In genomic region chr10:42941697-42942221, GRCm38 (mm10) we compare ENCODE assay signal across 8 mouse cellular contexts.
A peak's percentile ranks its signal among the peaks of the same experiment; 100 is the strongest.
DNase-seq lines count a peak whose midpoint lies in the region; ATAC-seq lines count a peak whose summit lies in the region.

No protein-coding gene starts in this region.

- peaks cover 18% of the 10 kb centered on the region for H3K4me1 ChIP-seq in embryonic facial prominence, embryonic 13.5 days
- H3K4me1 ChIP-seq in heart, embryonic 14.5 days (ENCODE audit: control insufficient read depth in 2 of 2, insufficient read depth in 2 of 2, low read length in 2 of 2), result peaks cover 5 to 9% of the 10 kb centered on the region in 2 experiments; a peak in 3 of 4 replicates
- peaks cover 24% of the 10 kb centered on the region for H3K4me1 ChIP-seq in kidney, embryonic 15.5 days
- H3K4me1 ChIP-seq in limb, embryonic 15.5 days, result peaks cover 22% of the 10 kb centered on the region
- H3K4me1 ChIP-seq in neural tube, embryonic 12.5 days, result peaks cover 13% of the 10 kb centered on the region

- peak overlapping the region; percentile 57 for H3K27ac ChIP-seq in embryonic facial prominence, embryonic 13.5 days
- H3K27ac ChIP-seq in heart, embryonic 14.5 days (replicated peaks in 1 of 2; ENCODE audit: control insufficient read depth in 1 of 2, insufficient read depth in 1 of 2, low read depth in 2 of 2, low read length in 2 of 2), result no peak overlapping the region
- peak overlapping the region; percentile 81 for H3K27ac ChIP-seq in kidney, embryonic 15.5 days
- peak overlapping the region; percentile 75 for H3K27ac ChIP-seq in limb, embryonic 15.5 days
- H3K27ac ChIP-seq in neural tube, embryonic 12.5 days, result peak overlapping the region; percentile 68; the same call in 1 of the 2 replicates

- peak overlapping the region; percentile 47 for H3K9ac ChIP-seq in embryonic facial prominence, embryonic 13.5 days
- H3K9ac ChIP-seq in heart, embryonic 14.5 days (ENCODE audit: low read length), result no peak overlapping the region
- no peak overlapping the region for H3K9ac ChIP-seq in kidney, embryonic 15.5 days
- no peak overlapping the region for H3K9ac ChIP-seq in limb, embryonic 15.5 days
- H3K9ac ChIP-seq in neural tube, embryonic 12.5 days, result peak overlapping the region; percentile 29; the same call in 1 of the 2 replicates

- ATAC-seq in embryonic facial prominence, embryonic 13.5 days (ENCODE audit: insufficient number of reproducible peaks, insufficient read depth, low FRiP score, low TSS enrichment, low read depth), result no peak
- ATAC-seq in heart, embryonic 14.5 days (ENCODE audit: insufficient number of reproducible peaks, insufficient read depth, low FRiP score, low read depth), result 0 out of 2 replicates have a peak, but pooled peaks have one; percentile 52
- peak; percentile 85 for ATAC-seq in kidney, embryonic 15.5 days (replicated peaks; ENCODE audit: low FRiP score)
- peak; percentile 66; the same call in 1 of the 2 replicates for ATAC-seq in limb, embryonic 15.5 days (ENCODE audit: insufficient number of reproducible peaks, low FRiP score, low TSS enrichment, low read depth)
- peak; percentile 90 for ATAC-seq in neural tube, embryonic 12.5 days (ENCODE audit: low FRiP score, low read depth)

- peak; percentile 44 to 56 for DNase-seq in urinary bladder, postnatal 36 days (ENCODE audit: low spot score in 2 of 2)
- DNase-seq in urinary bladder, postnatal 10 days (ENCODE audit: low spot score), result no peak
- DNase-seq in thymus, postnatal 14 days, result peak; percentile 71

- H3K4me3 ChIP-seq in embryonic facial prominence, embryonic 13.5 days, result no peak overlapping the region
- no peak overlapping the region for H3K4me3 ChIP-seq in heart, embryonic 14.5 days (ENCODE audit: control insufficient read depth in 1 of 2, insufficient read depth in 1 of 2, low read depth in 1 of 2, low read length in 2 of 2)
- H3K4me3 ChIP-seq in kidney, embryonic 15.5 days (replicated peaks), result no peak overlapping the region
- H3K4me3 ChIP-seq in limb, embryonic 15.5 days, result peak overlapping the region; percentile 15; the same call in 1 of the 2 replicates
- no peak overlapping the region for H3K4me3 ChIP-seq in neural tube, embryonic 12.5 days

- no peaks in the 10 kb centered on the region for H3K27me3 ChIP-seq in embryonic facial prominence, embryonic 13.5 days
- H3K27me3 ChIP-seq in heart, embryonic 14.5 days (ENCODE audit: control insufficient read depth, insufficient read depth, low read length), result no peaks in the 10 kb centered on the region
- H3K27me3 ChIP-seq in kidney, embryonic 15.5 days, result peaks cover 11% of the 10 kb centered on the region; the same call in 1 of the 2 replicates
- H3K27me3 ChIP-seq in limb, embryonic 15.5 days, result no peaks in the 10 kb centered on the region
- no peaks in the 10 kb centered on the region for H3K27me3 ChIP-seq in neural tube, embryonic 12.5 days (replicated peaks)

- peak overlapping the region; percentile 26 for H3K4me2 ChIP-seq in embryonic facial prominence, embryonic 13.5 days
- H3K4me2 ChIP-seq in heart, embryonic 14.5 days (ENCODE audit: low read length), result no peak overlapping the region
- H3K4me2 ChIP-seq in kidney, embryonic 15.5 days, result peak overlapping the region; percentile 46
- H3K4me2 ChIP-seq in limb, embryonic 15.5 days, result peak overlapping the region; percentile 36
- H3K4me2 ChIP-seq in neural tube, embryonic 12.5 days (replicated peaks), result peak overlapping the region; percentile 51

- no peaks in the 10 kb centered on the region for H3K36me3 ChIP-seq in embryonic facial prominence, embryonic 13.5 days
- no peaks in the 10 kb centered on the region for H3K36me3 ChIP-seq in heart, embryonic 14.5 days (ENCODE audit: control insufficient read depth, insufficient read depth, low read length)
- no peaks in the 10 kb centered on the region for H3K36me3 ChIP-seq in kidney, embryonic 15.5 days
- H3K36me3 ChIP-seq in limb, embryonic 15.5 days, result no peaks in the 10 kb centered on the region
- no peaks in the 10 kb centered on the region for H3K36me3 ChIP-seq in neural tube, embryonic 12.5 days

- WGBS in embryonic facial prominence, embryonic 13.5 days, result 58% methylated on average over 14 of the region's 14 CpGs
- 76% methylated on average over 14 of the region's 14 CpGs for WGBS in heart, embryonic 14.5 days
- 44% methylated on average over 14 of the region's 14 CpGs for WGBS in kidney, embryonic 15.5 days
- WGBS in limb, embryonic 15.5 days, result 36% methylated on average over 14 of the region's 14 CpGs
- 14% methylated on average over 14 of the region's 14 CpGs for WGBS in neural tube, embryonic 12.5 days

- no peaks in the 10 kb centered on the region for H3K9me3 ChIP-seq in embryonic facial prominence, embryonic 13.5 days
- H3K9me3 ChIP-seq in heart, embryonic 14.5 days (ENCODE audit: control insufficient read depth, low read length), result no peaks in the 10 kb centered on the region
- H3K9me3 ChIP-seq in kidney, embryonic 15.5 days (replicated peaks), result no peaks in the 10 kb centered on the region
- H3K9me3 ChIP-seq in limb, embryonic 15.5 days, result no peaks in the 10 kb centered on the region
- H3K9me3 ChIP-seq in neural tube, embryonic 12.5 days, result no peaks in the 10 kb centered on the region

Comparison
In these comparisons a context has a peak if more than half of its experiments do, and no peak if none do; other contexts are left out.
1. H3K27ac ChIP-seq: peak in embryonic facial prominence, embryonic 13.5 days (single experiment), kidney, embryonic 15.5 days (single experiment), limb, embryonic 15.5 days (single experiment) and neural tube, embryonic 12.5 days (single experiment); none in heart, embryonic 14.5 days (0 of 2).
2. H3K9ac ChIP-seq: peak in embryonic facial prominence, embryonic 13.5 days (single experiment) and neural tube, embryonic 12.5 days (single experiment); none in heart, embryonic 14.5 days (single experiment), kidney, embryonic 15.5 days (single experiment) and limb, embryonic 15.5 days (single experiment).